Mouse (Mus musculus): Measurements from ENCODE around the gene Metrn.
"Not testable (repeated sequence)": the region's sequence is repeated elsewhere in the genome, so short reads cannot be mapped to it uniquely, and the experiment has no call there.

Metrn gene

DNA sequence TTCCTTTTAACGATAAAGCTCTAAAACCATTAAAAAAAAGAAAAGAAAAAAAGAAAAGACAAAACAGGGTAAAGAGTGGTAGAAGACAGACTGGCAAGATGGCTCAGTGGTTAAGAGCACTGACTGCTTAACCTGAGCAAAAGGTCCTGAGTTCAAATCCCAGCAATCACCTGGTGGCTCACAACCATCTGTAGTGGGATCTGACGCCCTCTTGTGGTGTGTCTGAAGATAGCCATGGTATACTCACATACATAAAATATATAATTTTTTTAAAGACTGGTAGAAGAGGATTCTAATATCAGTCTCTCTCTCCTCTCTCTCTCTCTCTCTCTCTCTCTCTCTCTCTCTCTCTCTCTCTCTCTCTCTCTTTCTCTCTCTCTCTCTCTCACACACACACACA, 10.5 kb upstream of the Metrn start:
- DNase-seq (ENCODE audit: low spot score in 2 of 2) = not testable (repeated sequence)

DNA sequence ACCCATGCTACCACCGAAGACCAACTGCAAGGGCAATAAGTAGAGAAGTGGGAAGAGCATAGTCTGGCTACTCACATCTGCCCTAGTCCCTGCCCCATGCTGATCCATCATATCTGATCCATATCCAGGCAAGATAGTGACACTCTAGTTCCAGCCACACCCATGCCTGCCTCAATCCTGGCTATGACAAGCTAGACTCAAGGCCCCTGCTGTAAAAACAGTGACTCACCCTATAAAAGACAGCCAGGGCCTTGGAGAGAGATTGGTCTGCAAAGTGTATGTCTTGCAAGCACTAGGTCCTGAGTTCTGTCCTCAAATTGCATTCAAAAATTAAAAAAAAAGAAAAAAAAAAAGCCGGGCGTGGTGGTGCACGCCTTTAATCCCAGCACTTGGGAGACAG, 9.6 kb upstream of the Metrn start:
- no peak for DNase-seq (ENCODE audit: low spot score in 2 of 2)

DNA sequence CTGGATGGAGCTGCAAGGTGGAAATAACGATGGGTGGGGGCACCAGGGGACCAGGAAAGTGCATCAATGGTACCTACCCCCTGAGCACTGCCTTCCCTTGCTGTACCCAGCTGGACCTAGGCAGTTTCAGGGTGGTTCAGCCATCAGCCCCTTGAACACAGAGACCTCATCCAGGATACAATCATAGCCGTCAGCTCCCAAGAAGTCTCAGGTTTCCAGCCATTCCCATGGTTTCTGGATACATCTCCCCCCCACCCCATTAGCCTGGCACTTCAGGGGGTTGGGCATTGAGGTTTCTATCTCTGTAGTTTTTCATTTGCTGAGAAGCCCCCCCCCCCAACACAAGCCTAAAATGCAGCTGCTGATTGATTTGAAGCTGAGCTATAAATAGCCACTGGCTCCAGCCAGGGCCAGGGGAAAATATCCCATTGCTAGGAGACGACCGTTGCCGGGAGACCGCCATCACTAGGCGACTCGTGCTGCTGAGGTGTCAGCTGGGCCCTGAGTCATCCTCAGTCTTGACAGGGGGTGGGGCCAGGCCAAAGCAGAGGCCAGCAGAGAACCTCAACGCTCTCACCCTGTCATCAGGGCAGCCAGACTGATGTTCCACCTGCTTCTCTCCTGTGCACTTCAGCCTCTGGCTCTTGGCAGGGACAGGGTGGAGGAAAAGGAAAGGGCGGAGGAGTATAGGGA, 6.0 kb upstream of the Metrn start:
- DNase-seq (ENCODE audit: low spot score in 2 of 2) = no peak

DNA sequence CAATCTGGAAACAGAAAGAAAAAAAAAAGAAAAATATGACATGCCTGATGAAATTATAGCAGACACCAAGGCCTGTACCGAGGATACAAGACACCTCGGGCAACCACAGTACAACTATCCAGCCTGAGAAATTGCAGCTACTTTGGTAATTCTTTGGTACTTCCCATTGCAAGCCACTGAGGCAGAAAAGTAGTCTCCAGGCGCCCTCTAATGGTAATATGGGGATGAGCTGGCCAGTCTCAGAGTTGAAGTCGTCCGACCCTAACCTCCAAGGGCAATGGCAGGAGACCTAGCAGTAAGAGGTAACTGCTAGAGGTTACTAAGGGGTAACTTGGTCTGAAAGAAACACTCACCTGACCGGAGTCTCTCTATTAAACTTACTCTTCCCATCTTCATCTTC, 4.1 kb upstream of the Metrn start:
- no peak for DNase-seq (ENCODE audit: low spot score in 2 of 2)

DNA sequence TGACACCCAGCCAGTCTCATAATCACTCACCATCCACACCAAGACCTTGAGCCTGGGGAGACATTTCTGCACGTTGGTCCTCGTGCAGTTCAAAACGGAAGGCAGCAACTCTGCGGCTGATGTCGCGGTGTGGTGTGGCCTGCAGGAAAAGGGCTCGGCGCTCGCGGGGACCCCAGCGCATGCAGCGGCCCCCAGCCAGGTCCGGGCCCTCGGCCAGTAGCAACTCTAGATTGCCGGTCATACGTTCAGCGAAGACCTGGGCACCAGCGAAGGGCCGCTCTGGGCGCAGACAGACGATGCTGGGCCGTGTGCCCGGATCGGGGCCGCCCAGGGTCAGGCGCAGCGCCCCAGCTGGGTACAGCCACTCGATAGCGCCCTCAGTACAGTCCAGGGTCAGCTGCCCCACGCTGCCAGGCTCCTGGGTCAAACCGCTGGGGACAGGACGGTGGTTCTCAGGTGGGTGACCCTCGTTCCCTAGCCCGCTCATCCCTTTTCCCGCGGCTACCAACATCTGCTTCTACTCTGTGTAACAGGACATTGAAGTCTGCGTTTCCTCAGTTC, 645 bp downstream of the Metrn start:
- no peak for DNase-seq (ENCODE audit: low spot score in 2 of 2)

DNA sequence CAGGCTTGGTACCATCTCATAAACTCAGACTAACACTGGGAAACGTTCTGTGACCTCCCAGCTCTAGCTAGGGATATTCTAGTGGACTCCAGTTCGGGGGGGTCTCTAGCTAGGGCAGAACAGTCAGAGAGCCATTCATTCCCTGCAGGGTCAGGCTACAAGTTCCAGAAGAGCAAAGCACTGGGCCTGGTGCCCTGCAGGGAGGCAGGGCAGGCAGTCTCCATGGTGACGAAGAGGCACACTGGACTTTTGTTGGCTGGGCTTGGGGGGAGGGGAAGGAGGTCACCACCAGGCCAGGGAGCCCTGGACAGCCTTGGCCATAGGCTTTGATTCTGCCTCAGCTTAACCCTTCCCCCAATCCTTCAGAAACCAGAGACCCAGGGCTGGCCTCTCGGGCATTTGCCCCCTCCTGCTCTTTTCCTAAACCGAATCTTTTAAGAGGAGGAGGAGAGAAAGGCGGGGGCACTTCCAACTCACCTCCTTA, 1.3 kb downstream of the Metrn start, which contains the start of gene AC134908.4:
TSS of gene AC134908.4 (minus strand) at position 51 of the 484 bp plus-strand sequence.
- no peak for DNase-seq (ENCODE audit: low spot score in 2 of 2)

DNA sequence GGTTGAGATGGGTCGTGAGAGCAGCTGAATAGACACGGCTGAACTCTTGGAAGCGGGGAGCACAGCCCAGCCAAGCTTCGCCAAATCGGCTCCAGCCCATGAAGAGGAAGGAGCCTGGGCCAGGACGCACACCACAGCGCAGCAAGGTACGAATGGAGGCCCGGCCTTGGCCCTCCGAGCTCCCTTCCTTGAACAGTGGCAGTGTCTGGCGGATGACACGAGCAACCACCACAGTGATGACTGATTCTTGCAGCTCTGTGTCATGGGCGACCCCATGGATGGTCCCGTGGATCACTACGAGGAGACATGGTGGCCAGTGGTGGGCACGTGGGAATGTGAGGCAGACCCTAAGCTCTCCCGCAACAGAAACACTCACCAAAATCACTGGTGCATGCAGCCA, 1.9 kb downstream of the Metrn start:
- DNase-seq (ENCODE audit: low spot score in 2 of 2) = no peak

DNA sequence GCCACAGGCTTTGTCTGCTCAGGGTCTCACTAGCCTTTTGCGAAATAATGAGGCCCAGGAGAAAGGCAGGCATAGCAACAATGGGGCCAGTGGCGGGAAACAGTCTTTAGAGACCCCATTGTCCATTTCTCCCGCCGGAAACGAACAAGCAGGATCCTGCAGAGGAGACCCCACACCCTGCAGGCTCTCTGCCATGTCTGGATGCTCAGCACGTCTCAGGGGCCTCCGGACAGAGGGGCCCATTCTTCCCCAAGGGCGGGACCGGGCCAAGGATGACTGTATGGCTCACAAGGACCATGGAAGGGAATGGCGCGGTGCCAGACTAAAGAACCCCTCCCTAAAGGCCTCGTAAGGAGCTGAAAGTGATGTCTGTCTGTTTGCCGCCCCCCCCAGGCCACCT, 2.7 kb downstream of the Metrn start:
- no peak for DNase-seq (ENCODE audit: low spot score in 2 of 2)

DNA sequence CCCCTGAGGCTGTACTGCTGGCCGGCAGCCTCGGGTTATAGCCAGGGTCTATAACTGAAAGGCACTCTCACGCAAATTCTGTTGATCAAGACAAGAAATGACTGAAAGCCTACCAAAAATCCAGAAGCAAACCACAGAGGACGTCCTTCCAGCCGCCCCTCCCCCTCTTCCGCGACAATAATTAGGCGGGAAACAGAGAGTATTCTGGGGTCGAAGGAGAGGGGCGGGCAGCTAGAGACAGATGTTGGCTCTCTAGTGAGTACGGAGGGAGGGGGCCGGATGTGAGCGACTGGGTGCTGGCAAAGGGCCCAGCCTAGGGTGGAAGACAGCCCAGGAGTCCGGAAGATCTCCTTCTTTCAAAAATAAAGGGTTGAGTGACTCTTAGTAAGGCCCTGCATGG, 4.3 kb downstream of the Metrn start, which contains the start of gene Fam173a:
TSS of gene Fam173a (minus strand) at position 287 of the 400 bp plus-strand sequence.
- peak; percentile 78 to 79 for DNase-seq (ENCODE audit: low spot score in 2 of 2)

DNA sequence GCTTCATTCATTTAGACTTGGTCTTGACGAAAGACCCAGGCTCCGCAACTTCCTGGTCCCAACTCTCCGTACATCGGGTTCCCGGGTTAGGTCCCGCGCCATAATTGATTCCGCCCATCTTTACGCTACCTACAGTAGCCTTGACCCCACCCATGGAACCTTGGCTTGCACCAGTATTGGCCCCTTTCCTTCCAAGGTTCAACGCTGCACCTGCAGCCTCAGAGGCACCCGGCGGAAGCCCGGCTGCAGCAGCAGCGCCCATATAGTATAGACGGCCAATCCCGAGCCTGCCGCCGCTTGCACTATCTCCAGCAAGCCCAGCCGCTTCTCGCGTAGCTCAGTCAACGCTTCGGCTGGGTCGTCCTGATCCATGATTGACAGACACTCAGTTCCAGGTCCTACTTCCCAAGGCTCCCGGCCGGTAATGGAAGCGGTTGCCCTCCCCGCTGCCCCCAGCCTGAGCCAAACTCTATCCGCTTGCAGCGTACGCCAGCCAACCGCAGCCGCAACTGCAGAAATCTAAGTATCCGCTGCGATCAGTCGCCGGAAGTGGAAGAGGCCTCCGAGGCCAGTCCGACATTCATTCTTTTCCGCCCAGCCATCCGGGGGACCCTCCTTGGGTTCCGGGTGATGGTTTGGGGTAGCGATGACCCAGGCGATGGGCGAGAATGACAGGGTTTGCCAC, 5.0 kb downstream of the Metrn start:
- peak; percentile 84 to 90 for DNase-seq (ENCODE audit: low spot score in 2 of 2)

DNA sequence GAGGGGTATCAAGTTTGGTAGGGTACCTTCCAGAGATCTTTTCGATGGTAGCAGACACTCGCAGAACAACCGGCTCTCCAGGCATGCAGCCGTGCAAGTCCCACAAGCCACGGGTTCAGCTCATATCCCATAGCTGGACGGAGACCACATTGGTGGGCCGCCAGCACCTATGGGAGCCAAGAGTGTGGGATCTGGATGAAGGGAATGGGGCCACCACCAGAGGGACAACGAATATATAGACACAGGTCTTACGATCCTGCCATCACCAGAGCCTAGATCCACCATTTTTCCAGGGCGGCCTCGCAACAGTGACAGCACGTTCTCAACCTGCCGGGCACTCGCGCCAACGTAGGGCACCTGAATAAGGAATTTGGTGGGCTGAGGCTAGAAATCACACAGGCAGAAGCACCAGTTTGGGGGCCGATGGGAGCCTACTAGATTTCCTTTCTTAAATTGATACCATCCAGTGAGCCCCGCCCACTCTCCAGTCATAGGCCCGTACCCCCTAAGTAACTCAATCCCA, 5.6 kb downstream of the Metrn start:
- DNase-seq (ENCODE audit: low spot score in 2 of 2) = no peak

DNA sequence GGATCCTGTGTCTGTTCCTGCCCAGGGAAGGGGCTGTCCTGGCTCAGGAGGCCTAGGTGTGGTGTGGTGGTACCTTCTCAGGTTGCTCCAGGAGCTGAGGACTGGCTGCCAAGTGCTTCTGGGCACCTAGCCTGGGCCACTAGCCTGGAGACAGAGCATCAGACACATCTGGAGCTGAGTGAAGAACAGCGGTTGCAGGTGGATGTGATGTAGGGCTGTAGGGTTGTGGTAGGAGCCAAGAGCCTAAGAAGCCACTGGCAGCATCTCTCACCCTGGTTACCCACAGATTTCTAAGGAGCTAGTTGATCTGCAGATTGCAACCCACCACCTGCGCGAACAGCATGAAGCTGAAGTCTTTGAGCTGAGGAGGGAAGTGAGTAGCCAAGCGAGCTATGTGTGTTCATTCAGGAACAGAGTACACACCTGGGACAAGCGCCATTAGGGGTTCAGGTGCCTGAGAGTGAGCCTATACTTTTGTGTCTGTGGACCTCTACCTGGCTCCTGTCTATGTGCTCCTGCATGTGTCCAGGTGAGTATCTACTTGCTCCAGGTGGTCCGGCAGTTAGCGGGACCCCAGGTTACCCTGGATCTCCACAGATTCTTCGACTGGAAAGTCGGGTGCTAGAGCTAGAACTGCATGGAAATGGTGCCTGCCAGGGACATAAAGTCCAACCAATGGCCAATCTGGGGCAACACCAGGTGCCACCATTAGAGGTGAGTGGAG, 10.0 kb downstream of the Metrn start:
- no peak for DNase-seq (ENCODE audit: low spot score in 2 of 2)

DNA sequence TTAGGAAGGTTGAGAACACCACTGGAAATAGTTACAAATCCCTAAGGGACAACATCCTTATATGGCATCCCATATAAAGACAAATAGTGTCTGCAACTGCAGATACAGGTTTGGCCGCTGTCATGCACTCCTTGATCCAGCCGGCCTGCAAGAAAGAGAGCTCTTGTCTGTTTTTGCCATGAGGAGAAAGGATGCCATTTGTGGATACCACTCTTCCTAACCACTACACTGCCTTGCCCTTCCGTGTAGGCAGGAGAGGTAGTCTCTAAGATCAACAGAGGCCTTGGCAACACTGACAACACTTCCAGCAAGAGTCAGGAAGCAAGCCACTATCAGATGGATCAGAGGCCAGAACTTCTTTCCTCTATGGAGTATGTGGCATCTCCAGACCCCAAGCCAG, 10.7 kb downstream of the Metrn start, which contains the start of gene Ccdc78:
TSS of gene Ccdc78 (plus strand) at position 301 of the 400 bp plus-strand sequence.
- DNase-seq (ENCODE audit: low spot score in 2 of 2) = no peak

DNA sequence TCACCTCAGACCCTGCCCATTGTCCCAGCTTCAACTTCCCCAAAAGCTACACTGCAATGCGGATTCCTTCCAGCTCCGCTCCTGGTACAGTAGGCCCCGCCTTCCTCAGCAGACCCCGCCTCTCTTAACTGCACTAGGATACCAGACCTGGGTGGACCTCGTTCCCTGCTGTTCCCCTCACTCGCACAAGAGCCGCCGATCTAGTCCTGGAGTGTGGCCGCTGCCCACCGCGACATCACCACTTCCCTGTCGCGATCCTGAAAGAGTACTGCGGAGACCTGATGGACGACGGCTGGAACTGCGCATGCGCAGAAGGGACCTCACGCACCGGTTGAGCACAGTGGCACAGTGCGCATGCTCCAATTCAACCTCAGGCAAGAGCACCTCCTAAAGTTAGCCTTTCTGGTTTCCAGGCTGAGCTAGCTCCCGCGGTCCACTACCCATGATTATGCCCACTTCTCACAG, 11.6 kb downstream of the Metrn start, which contains the start of gene Haghl:
TSS of gene Haghl (minus strand) at position 393 of the 465 bp plus-strand sequence.
- DNase-seq (ENCODE audit: low spot score in 2 of 2) = peak; percentile 90 to 95

DNA sequence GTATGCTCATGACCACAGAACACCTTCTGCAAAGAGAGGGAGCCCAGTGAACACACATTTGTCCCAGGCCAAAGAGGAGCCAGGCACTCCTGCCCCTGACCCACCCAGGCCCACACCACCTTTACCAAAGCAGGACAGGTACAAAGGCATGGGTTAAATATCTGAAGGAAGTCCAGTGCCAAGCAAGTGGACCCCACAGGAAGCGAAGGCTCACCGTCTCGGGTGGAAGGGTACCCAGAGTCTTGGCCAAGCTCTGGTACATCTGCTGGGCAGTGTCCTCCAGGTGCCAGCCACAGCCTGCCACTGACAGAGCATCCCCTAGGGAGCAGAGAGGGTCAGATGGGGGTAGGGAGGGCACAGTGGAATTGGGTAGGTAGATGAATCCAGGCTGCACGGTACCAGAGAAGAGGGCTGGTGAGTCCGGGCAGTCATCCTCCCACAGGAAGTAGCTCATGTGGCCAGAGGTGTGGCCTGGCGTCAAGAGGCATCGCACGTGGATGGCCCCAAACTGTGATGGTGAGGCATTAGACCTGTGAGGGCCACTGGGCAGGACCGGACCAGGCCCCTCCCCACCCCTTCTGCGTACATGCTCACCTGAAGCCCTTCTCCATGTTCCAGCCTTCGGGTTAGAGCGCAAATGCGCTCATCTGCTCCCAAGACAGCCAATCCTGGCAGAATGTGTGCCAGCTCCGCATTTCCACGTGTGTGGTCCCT, 12.9 kb downstream of the Metrn start:
- no peak for DNase-seq (ENCODE audit: low spot score in 2 of 2)

DNA sequence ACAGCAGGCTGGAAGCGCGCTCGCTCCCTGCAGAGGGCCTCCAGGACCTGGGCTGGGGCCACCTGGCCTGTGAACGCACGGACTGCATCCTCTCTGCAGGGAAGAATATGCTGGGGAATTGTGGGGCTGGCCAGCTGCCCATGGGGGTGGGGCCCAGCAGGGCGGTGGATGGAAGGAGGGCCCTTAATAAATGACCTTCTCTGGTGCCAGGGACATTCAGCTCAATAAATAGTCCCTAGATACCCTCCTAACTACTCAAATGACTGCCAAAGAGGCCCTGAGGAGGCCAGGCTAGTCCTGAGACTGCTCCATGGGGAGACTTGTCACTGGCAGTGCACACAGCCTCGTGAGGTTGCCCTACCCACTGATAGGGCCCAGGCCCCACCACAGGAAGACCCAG, 13.8 kb downstream of the Metrn start:
- no peak for DNase-seq (ENCODE audit: low spot score in 2 of 2)

DNA sequence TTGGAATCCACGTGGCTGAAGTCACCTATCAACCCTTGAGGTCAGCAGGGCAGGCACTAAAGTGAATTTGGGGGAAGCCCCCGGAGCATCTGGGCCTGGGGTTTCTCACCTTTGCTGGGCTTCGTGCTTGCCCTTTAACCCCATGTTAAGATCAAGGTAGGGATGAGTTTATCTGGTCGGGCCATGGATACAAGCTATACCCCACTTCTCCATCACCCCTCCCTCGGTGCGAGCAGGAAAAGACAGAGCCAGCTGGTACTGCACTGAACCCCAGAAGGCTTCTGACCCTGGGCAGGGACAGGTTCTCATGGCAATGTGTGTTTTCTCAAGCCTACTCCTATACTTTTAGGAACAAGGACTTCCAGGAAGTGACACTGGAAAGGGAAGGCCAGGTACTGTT, 15.6 kb downstream of the Metrn start:
- no peak for DNase-seq (ENCODE audit: low spot score in 2 of 2)

DNA sequence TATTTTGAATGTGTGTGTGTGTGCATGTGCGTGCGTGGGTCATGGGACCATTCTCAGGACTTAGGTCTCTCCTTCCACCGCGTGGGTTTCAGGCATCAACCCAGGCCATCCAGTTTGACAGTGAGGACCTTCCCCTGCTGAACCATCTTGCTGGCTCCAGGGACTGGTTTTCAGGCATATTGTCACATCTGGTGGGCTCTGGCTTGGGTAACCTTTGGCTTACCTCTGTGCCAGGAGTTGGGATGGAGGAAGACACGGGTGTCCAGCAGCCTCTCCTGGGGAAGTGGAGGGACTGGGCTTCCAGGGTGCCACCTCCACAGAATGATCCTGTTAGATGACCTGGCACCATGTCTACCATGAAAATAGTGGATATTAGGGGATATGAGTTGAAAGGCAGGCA, 19.0 kb downstream of the Metrn start:
- DNase-seq (ENCODE audit: low spot score in 2 of 2) = no peak

DNA sequence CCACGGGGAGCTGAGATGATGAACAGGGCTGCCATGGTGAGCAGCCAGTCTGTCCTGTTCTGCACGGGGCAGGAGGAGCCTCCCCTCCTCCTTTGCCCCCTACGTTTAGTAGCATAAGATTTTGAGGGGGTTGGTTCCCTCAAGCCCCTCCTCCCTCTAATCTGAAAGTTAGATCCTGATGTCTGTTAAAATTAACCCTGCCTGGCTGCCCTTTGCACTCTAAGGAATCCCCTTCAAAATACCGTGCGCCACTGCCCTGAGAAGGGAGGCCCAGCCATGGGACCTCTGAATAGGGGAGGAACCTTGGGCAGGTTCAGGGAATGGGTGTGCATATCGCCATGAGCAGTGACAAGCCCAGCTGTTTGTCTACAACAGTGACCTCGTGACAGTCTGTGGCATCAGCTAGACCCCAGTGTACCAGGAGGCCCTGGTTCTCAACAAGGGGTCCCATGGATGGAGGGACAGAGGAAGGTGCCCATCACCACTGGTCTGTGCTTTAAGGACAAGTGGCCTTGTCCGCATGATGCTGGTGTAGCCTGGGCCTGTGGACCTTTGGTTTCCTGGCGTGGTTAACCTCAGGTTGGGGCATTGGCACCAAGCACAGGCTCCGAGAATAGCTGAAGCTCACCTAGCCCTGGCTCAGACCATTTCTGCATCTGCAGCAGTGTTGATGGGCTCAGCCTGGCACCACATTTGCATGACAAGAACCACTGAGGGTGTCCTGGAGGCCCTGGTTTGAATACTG, 21.4 kb downstream of the Metrn start:
- no peak for DNase-seq (ENCODE audit: low spot score in 2 of 2)

DNA sequence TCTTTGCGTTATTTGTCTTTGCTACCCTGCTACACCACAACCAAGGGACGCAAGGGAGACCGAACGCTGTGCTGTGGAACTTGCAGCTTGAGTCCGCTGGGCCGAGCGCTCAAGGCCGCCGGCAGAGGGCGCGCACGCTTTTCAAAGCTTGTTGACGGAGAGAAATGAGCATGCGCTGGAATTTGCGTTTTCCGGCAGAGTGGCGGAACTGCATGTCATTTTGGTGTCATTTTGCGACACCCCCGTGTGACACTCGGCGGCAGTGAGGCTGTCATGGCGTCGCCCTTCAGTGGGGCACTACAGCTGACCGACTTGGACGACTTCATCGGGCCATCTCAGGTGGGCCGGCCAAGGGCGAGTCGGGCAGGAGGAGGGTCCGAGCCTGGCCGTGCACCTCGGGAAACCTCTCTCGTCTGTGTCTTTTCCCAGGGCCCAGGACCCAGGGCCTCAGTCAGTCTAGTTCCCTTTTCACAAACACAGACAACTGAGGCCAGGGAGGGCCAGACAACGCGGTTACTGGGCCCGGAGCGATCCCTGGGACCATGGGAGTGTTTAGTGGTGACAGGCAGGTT, 23.3 kb downstream of the Metrn start, which contains the start of gene Narfl:
TSS of gene Narfl (plus strand) at position 228 of the 572 bp plus-strand sequence.
- peak; percentile 94 to 97 for DNase-seq (ENCODE audit: low spot score in 2 of 2)
